Mouse (Mus musculus) heart, postnatal 25 days (tissue): ENCODE measurements at regions not wholly inside any gene's neighbourhood (a gene's known extent, or its start where the extent isn't known, plus 50 kb on each side); places are given as distances from the start of the nearest gene placed in this dataset.
"Not testable (repeated sequence)": the region's sequence is repeated elsewhere in the genome, so short reads cannot be mapped to it uniquely, and the experiment has no call there.

Experiments used
- DNase-seq: peaks from one replicate; pipeline ENCODE4 v3.0.0; 2022; ENCODE audit warnings: low spot score
- intact Hi-C: fragments of 180-260 bp; cut with DNase I; formaldehyde crosslinking; loops from one replicate; pipeline ENCODE4 v1.15.1; 2025

DNA sequence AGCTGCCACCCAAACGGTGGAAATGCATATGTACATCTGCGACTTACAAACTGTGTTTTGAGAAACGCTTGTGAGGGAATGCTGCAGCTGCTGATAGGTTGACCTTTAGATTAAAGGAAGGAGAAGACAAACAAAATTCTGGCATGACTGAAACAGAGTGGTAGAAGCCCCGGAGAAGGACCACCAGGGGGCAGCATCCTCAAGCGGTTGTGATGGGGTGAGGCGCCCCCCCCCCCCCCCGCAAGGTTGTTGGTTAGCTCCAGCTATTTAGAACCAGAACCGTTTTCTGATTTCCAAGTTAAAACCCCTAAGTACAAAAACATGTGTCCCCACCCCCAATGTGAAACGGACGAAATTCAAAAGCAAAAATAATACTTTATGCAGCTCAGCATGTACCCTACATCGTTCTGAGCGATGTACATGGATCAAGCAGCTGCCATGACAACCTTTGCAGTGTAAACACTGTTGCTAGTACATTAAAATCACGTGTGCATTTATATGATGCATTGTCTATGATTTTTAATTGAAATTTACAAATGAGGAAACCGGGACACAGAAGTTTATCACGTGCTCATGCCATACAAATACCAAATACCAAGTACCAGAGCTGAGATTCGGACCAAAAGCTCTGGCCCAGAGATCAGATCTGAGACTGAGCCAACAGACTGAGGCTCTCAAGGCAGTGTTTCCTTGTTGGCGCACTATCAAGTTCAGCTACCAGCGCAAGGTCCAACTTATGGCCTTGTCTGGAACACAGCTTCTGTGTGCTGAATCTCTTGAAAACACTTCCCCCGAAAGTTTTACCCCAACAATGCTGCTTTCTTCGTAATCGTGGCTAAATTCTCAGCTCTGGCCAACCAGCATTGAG lies 100.0 kb upstream of the Ifngr1 start:
- intact Hi-C loops: loop anchor here (1.0 to 5.0 kb wide), 6 partner anchors 27 to 401 kb away; no protein-coding TSS in a partner anchor
- DNase-seq: no peak

GRCm38 (mm10) chr10:19494461-19495105 lies 97.2 kb upstream of the Ifngr1 start:
- DNase-seq: no peak
- intact Hi-C loops: loop anchor here (5.0 kb wide), 3 partner anchors 68 to 398 kb away; no protein-coding TSS in a partner anchor

DNA sequence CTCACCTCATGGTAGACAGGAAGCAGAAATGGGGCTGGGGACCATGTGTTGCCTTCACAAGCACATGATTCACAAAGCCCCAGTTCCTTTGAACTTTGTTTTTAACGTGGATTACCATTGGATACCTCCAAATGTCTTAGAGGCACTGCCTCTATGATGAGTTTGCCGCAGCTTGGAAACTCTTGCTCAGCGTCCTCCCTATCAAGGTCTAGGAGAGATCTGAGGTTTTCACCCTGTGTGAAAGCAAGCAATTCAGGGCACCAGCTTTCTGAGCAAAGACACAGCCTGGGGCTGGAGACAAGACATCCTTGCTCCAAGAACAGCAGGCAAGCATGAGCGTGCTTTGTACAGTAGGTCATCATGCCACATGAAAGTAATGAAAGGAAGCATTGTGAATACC lies 93.6 kb upstream of the Ifngr1 start:
- intact Hi-C loops: no loop called here
- DNase-seq: no peak

GRCm38 (mm10) chr10:19502874-19503273 lies 88.9 kb upstream of the Ifngr1 start:
- intact Hi-C loops: no loop called here

DNA sequence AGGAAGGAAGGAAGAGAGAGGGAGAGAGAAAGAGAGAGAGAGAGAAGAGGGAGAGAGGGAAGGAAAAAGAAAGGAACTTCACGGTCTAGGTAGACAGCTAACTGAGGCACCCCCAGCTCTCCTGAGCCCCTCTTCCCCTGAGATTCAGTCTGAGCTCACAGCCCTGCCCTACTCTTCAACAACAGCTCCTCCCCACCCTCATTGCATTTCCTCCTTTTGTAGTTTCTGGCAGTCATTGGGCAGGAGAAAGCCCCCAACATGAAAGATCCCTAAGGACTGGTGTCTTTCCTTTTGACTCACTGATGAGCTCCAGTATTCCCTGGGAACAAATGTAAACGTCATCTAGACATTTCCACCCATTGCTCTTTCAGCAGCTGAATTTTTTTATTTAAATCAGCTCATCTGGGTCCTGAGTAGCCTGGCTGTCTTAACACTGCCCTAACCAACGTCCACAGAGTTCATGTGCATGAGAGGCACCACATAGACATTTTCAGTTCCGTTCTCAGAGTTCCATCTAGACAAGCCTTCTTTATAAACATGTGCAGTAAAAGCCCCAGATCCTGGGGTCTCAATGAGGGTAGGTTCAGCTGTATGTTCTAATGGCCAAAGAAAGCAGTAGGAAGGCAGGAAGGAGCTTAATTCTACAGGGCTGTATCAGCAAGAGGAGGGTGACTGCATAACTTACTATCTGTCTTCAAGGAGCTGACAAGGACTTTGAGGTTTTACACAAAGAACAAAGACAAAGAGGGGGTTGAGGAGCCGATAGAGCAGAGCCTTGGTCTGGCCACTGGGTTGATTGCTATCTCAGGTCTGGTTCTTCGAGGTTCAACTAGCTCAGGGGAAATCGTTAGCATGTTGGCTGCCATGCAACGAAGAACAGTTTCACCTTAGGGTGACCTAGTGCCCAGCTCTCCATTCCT lies 87.6 kb upstream of the Ifngr1 start:
- no peak for DNase-seq
- intact Hi-C loops: no loop called here

More at GRCm38 (mm10) chr10:19502874-19503273, 88.9 kb upstream of the Ifngr1 start:
- no peak for DNase-seq

DNA sequence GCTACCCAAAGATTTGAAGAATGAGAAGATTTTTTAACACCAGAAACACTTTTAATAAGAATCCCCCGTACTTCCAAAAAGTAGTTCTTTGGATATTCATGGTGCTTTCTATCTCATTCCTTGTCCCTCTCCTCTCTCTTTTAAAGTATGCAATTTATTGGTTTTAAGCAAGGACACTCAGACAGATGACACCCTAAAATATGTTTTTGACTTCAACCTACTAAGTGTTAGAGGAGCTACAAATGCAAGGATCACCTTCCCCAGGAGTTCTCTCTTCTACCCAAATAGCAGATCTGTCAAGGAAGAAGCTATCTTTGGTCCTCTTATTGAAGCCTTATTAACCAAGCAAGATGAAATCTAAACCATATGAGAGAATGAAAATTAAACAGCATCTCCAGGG lies 86.6 kb upstream of the Ifngr1 start:
- intact Hi-C loops: no loop called here
- DNase-seq: no peak

DNA sequence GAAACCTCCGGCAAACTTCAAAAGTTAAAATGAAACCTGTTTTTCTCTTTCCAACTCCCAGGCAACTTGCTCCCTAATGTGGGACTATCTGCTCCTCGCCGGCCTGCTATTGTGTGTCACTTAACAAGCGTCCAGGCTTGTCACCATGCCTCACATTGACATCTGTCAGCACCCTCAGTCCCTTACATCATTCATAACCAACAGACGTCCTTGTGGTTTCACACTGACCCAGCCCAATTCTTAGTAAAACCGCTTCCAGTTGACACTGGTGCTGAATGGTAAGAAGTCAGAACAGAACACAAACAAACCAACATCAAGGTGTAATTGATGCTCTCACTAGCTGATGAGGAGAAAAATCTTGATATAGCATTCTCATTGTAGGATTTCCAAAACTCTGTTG lies 85.8 kb upstream of the Ifngr1 start:
- intact Hi-C loops: no loop called here
- DNase-seq: no peak

- intact Hi-C loops: no loop called here
- no peak for DNase-seq
These were observed 85.3 kb upstream of the Ifngr1 start for GRCm38 (mm10) chr10:19506434-19506833.

DNA sequence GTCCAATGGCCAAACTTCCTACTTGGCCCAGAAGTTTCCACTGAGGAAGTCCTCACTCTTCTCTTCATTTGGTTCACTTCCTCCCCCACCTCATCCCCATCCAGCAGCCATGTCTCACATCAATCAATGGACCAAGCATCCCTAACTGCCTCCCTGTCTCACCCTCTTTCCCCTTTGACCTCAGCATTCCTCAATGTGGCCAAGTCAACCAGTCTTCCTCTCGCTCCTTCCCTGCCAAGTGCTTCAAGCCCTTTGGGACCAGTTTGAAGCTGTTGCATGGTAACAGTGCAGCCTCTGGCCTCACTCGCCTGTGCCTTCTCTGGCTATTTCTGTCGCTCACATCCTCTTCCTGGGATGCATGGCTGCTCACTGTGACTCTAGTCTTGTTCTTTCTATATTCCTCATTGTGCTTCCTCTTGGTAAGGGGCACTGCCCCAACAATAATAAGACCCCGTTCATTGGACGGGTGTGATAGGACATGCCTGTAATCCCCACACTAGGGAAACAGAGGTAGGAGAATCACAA lies 83.5 kb upstream of the Ifngr1 start:
- DNase-seq: no peak
- intact Hi-C loops: no loop called here

DNA sequence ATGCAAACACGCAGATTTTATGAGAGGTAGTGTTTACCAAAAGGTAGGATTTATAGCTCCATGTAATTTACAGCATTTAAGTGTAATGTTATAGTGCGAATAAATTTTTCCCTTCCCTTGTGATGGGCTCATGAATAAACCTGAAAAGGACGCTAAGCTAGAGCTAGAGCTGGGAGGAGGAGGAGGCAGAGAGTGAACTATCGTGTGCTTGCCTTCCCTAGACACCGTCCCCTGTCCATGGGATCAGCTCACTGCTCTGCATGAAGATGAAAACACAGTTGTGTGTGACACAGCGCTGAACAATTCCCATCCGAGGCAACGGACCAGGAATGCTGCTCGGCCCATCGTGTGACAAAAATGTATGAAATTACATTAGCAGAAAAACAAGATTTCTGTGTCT lies 81.7 kb upstream of the Ifngr1 start:
- DNase-seq: no peak
- intact Hi-C loops: no loop called here

DNA sequence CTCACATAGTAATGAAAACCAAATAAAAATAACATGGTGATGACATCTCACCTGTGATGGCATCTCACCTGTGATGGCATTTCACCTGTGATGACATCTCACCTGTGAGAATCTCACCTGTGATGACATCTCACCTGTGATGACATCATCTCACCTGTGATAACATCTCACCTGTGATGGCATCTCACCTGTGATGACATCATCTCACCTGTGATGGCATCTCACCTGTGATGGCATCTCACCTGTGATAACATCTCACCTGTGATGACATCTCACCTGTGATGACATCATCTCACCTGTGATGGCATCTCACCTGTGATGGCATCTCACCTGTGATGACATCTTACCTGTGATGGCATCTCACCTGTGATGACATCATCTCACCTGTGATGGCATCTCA lies 77.4 kb upstream of the Ifngr1 start:
- intact Hi-C loops, DNase-seq: not testable (repeated sequence)

DNA sequence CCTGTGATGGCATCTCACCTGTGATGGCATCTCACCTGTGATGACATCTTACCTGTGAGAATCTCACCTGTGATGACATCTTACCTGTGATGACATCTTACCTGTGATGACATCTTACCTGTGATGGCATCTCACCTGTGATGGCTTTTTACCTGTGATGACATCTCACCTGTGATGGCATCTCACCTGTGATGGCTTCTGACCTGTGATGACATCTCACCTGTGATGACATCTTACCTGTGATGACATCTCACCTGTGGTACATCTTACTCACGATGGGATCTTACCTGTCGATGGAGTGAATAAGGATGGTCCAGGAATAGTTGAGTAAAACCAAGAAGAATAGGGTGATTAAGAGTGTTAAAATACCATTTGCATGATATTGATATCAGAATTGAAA lies 76.9 kb upstream of the Ifngr1 start:
- intact Hi-C loops: loop anchor here (5.0 kb wide), 2 partner anchors 157 to 218 kb away; no protein-coding TSS in a partner anchor
- no peak for DNase-seq

- no peak for DNase-seq
- intact Hi-C loops: loop anchor here (5.0 kb wide), 2 partner anchors 156 to 219 kb away; no protein-coding TSS in a partner anchor
These were observed 75.7 kb upstream of the Ifngr1 start for GRCm38 (mm10) chr10:19516011-19516410.

DNA sequence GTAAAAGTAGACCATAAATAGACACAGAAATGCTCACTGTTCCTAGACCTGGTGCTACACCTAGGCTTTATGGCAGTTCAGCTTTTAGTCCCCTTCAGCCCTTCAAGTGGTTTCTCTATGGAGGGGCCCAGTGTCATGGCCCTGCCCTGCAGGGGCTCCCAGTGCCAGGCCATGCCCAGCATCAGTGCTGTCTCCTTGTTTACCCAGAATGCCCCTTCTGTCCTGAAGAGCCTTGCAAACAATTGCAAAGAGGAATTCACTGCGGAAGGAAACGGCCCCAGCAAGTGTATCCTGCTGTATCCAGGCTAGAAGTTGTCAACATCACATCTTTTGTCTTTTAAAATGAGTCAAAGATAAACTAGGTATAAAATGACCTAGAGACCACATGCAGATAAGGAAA lies 74.7 kb upstream of the Ifngr1 start:
- intact Hi-C loops: loop anchor here (5.0 kb wide), 2 partner anchors 155 to 220 kb away; no protein-coding TSS in a partner anchor
- no peak for DNase-seq

GRCm38 (mm10) chr10:19518763-19519162 lies 73.0 kb upstream of the Ifngr1 start:
- DNase-seq: no peak
- intact Hi-C loops: loop anchor here (1.0 to 5.0 kb wide), 4 partner anchors 27 to 278 kb away; no protein-coding TSS in a partner anchor

- DNase-seq: no peak
- intact Hi-C loops: loop anchor here (5.0 kb wide), 2 partner anchors 35 to 605 kb away; no protein-coding TSS in a partner anchor
These were observed 69.6 kb upstream of the Ifngr1 start for GRCm38 (mm10) chr10:19522198-19522597.

DNA sequence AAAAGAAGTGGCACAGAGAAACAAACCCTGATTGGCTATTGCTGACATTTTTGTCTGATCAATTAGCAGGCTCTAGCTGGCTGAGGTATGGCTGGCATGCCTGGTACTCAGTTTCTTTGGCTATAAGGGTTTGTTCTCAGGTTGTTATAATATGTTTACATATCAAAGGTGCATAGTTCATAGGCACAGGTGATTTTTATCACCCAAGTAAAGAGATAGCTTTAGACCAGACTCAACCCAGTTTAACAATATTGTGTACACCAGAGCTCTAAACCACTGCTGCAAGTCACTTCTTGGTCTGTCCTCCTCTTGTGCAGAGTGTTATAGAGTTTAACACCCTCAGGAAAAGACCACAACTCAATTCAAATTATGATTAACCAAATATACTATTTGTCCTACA lies 65.8 kb upstream of the Ifngr1 start:
- DNase-seq: no peak
- intact Hi-C loops: no loop called here

DNA sequence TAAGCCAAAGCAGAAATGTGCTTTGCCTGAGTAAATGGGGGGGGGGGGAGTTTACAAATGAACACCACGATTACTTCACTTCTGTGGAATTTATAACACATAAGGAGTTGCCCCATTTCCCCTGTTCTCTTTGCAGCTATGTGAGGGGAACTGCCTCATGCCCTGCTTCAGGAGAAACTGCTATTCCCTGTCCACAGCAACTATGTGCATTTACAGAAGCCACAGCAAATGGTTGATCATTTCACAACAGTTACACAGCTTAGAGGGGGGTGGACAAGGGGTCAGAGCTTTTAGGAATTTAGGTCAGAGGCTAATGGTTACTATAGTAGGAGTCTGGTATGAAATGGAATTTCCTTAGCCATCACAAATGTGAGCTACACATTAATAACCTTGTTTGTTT lies 65.4 kb upstream of the Ifngr1 start:
- no peak for DNase-seq
- intact Hi-C loops: no loop called here

- intact Hi-C loops: no loop called here
- no peak for DNase-seq
These were observed 62.1 kb upstream of the Ifngr1 start for GRCm38 (mm10) chr10:19529655-19530054.

DNA sequence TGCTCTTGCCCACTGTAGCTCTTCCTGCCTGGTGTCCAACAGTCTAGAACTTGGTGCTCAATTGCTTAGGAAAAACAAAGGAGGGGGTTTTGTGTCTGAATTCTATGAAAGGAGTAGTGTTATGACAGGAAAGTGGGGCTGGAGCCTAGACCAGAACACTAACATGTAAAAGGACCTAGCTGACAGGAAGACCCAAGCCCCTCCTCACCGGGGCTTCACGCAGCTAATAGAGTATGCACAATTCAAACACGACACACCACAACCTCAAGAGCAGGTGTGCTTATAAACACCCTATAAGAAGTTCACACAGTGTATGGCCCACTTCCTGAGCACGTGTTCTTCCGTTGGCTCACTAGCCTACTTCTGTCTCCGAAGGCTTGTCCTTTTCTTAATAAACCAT lies 61.7 kb upstream of the Ifngr1 start:
- DNase-seq: no peak
- intact Hi-C loops: no loop called here
